Mouse (Mus musculus): Measurements from ENCODE around the gene Lrrc17.
"Not testable (repeated sequence)": the region's sequence is repeated elsewhere in the genome, so short reads cannot be mapped to it uniquely, and the experiment has no call there.

Lrrc17 gene

GRCm38 (mm10) chr5:21542226-21542625 is 1.1 kb upstream of the Lrrc17 start:
- DNase-seq (ENCODE audit: low read depth, low spot score): no peak

GRCm38 (mm10) chr5:21544821-21545220 is 1.5 kb downstream of the Lrrc17 start:
- DNase-seq (ENCODE audit: low read depth, low spot score): no peak

DNA sequence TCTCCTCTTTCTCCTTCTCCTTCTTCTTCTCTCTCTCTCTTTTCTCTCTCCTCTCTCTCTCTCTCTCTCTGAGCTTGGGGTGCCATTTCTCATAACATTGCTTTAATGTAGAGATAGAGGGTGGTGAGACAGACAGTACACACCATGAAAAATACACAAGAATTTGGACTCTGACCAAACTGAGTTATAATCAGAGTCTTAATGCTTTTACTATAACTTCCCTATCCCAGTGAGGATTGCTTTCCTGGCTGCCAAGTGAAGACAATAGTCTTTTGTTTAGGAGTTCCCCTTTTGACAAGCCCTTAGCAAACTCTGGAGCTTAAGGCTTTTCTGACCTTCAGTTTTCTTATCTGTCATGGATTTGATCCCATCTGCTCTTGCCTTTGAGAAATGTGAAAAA is 1.9 kb downstream of the Lrrc17 start:
- no peak for DNase-seq (ENCODE audit: low read depth, low spot score)

GRCm38 (mm10) chr5:21545786-21546185 is 2.4 kb downstream of the Lrrc17 start:
- no peak for DNase-seq (ENCODE audit: low read depth, low spot score)

DNA sequence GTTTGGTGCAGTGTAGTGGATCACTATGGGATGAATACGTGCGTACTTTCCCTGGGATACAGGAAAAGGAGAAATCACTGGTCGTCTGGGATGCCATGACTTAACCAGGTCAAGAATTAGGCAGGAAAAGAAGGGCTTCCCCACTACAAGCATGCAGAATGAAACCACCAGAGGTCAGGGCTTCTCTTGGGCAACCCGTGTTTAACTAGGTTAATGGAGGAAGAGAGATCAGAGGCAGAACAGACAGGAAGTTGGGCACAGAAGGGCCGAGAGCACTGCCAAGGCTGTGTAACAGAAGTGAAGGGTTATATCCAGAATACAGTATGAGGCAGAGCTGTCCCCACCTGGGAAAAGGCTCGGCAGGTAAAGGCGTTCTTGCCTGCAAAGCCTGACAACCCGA is 3.6 kb downstream of the Lrrc17 start:
- no peak for DNase-seq (ENCODE audit: low read depth, low spot score)

DNA sequence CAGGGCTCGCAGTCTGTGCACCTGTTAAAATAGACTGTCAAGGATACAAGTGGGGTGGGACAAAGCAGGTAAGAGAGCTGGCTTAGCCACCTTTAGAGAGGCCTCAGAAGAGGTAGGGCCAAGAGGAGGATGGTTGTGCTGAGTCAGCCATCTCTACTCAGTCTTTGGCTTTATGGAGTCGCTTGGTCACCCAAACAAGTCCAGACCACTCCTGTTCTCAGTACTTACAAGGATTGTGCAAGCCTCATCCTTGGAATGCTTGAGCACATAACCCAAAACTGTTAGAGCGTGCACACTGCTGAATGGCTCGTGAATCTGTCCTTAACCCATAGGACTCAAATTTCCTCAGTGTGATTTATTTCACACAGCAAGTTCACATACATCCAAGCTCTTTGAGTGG is 10.3 kb downstream of the Lrrc17 start:
- DNase-seq (ENCODE audit: low read depth, low spot score): no peak

- no peak for DNase-seq (ENCODE audit: low read depth, low spot score)
These were observed 11.4 kb downstream of the Lrrc17 start for GRCm38 (mm10) chr5:21554732-21555131.

DNA sequence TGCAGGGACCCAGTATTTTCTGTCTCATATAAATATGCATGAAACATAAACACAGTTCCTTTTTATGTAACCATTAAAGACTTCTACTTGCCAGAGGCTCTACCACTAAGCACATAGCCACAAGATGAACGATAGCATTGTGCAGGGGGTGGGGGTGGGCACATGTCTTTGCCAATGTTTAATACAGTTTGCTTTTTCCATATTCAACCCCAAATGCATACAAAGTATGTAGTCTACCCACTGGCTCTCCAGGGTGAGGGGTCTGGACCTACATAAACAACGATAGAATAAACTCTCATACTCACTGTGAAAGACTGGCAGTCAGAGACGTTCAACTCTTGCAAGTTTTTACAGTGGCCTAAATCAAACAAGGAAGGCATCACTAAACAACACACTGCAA is 13.1 kb downstream of the Lrrc17 start:
- DNase-seq (ENCODE audit: low read depth, low spot score): no peak

GRCm38 (mm10) chr5:21563936-21564335 is 20.6 kb downstream of the Lrrc17 start:
- no peak for DNase-seq (ENCODE audit: low read depth, low spot score)

DNA sequence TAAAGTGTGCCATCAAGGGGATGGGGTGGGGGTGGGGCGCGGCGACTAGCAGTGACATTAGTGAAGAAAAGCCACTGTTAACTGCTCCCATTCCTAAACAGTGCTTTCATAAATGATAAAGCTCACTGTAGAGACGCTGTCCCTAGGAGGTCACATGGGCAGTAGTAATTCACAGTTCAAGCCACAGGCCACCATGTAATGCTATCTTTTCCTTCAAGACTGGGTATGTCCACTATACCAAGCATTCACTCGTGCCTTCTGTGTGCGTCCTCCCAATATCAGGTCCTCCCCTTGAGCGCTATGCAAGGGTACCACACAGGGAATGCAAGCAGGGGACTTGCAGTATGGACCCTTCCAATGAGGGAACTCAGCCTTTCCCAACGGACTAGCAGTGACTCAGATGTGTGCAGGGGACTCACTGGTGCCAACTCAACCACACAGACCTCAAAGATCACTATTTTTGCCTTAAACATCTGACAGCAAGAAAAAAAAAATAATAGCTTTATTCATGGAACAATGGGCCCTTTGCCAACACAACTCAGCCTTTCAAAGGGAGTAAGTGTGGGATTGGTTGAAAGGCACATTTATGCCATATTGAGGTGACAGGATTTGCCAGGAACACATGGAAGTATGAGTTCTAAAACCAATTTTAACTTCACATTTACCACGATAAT is 22.2 kb downstream of the Lrrc17 start:
- no peak for DNase-seq (ENCODE audit: low read depth, low spot score)

DNA sequence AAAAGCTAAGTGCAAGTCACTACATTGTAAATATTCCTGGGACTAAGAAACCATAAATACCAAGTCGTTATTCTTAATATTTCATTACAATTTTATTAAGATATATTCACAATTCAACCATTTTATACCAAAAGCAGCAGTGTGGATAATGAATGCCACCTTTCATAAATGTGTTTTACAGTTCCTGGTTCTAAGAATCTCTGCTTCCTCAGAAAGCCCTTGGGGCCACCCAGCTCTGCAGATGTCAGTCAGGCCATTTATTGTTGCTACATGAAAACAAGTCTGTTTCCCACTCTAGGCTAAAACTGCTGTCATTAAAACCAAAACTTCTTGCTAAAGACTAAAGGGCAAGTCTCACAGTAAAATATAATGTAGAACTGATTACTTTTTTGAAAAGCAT is 24.4 kb downstream of the Lrrc17 start:
- DNase-seq (ENCODE audit: low read depth, low spot score): no peak

- DNase-seq (ENCODE audit: low read depth, low spot score): no peak
These were observed 29.5 kb downstream of the Lrrc17 start for GRCm38 (mm10) chr5:21572764-21573416.

- no peak for DNase-seq (ENCODE audit: low read depth, low spot score)
These were observed 31.2 kb downstream of the Lrrc17 start for GRCm38 (mm10) chr5:21574386-21575209.

DNA sequence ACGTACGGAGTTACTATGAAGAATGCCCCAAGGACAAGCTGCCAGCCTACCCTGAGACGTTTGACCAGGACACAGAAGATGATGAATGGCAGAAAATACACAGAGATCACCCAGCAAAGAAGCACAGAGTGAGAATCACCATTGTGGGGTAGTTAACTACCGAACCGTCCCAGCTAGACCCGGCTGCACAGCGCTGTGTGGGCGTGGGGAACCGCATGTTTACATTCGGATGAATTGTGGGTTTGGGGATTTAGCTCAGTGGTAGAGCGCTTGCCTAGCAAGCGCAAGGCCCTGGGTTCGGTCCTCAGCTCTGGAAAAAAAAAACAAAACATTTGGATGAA is 31.8 kb downstream of the Lrrc17 start:
- DNase-seq (ENCODE audit: low read depth, low spot score): no peak

GRCm38 (mm10) chr5:21578136-21578535 is 34.8 kb downstream of the Lrrc17 start:
- DNase-seq (ENCODE audit: low read depth, low spot score): no peak

- no peak for DNase-seq (ENCODE audit: low read depth, low spot score)
These were observed 43.4 kb downstream of the Lrrc17 start for GRCm38 (mm10) chr5:21586763-21587162.

GRCm38 (mm10) chr5:21587683-21588082 is 44.3 kb downstream of the Lrrc17 start:
- no peak for DNase-seq (ENCODE audit: low read depth, low spot score)

DNA sequence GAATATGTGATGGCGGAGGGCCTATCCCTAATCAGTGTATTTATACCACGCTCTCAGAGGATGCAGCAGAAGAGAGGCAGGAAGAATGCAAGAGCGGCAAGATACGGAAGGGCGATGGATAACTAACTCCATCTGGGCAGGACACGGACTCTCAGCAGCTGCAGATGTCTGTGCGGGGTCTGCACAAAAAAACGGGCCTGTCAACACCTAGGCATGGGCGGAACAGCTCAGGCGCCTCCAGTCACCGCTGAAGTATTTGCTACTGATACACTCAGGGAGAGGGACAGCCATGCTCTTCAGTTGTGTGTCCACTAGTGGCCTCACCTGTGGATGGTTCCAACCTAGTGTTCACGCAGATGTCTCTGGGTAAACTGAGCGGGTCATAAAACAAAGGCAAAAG is 44.9 kb downstream of the Lrrc17 start:
- no peak for DNase-seq (ENCODE audit: low read depth, low spot score)

DNA sequence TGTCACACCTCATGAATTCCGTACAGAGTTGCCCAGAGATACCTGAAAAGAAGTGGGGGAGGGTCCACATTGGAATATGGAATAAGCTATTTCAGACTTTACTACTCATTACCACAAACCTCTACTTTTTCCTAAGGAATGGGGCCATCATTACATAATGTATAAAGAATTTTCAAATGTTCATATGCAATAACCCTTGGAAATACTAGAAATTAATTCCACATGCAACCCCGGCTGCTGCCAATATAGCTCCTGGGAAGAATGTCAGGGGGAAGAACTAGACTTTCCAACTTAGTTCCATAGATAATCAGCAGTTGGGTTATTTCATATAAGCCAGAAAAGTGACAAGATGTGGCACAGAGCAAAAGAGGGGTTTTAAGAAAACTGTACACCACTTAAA is 48.7 kb downstream of the Lrrc17 start:
- no peak for DNase-seq (ENCODE audit: low read depth, low spot score)

GRCm38 (mm10) chr5:21593201-21593709 is 49.9 kb downstream of the Lrrc17 start:
- DNase-seq (ENCODE audit: low read depth, low spot score): no peak

DNA sequence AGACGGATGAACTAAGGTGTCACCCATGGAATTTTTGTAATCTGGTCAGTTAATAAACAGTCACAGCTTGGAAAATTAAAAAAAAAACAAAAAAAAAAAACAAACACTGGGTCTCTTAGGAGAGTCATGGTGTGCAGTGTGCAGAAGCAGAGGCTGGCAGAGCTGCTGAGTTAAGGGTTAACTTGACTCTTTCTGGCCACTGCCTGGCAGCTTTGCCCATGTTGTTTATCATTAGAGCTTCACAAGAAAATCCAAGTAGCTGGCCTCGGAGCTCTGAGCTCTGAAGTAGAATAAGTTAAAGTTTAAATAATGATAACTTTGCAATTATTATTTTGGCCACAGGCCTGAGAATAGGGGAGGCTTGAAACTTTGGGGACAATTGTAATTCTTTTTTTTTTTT is 56.2 kb downstream of the Lrrc17 start:
- not testable (repeated sequence) for DNase-seq (ENCODE audit: low read depth, low spot score)

DNA sequence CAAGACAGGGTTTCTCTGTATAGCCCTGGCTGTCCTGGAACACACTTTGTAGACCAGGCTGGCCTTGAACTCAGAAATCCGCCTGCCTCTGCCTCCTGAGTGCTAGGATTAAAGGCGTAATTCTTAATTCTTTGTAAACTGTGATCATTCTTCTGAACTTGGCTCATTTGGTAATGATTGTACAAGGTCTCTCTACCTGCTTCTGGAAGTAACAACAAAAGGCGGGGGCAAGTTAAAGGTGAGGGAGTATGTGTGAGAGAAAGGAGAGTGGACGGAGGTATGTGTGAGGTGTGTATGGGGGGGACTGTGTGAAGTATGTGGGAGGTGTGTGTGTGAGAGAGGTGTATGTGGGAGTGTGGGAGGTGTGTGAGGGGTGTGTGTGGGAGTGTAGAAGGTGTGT is 56.6 kb downstream of the Lrrc17 start:
- no peak for DNase-seq (ENCODE audit: low read depth, low spot score)

- no peak for DNase-seq (ENCODE audit: low read depth, low spot score)
These were observed 62.6 kb downstream of the Lrrc17 start for GRCm38 (mm10) chr5:21605936-21606335.
